Mouse (Mus musculus): Measurements from ENCODE around the gene Syne2. TPM values are rescaled to one million over a fixed set of nuclear protein-coding genes. Genes with fewer than 3 reads are reported as not detected.
A peak's percentile ranks its signal among the peaks of the same experiment; 100 is the strongest.

The Syne2 gene
- polyA plus RNA-seq, 1 experiment from 2014 or later = 45.9 TPM

DNA sequence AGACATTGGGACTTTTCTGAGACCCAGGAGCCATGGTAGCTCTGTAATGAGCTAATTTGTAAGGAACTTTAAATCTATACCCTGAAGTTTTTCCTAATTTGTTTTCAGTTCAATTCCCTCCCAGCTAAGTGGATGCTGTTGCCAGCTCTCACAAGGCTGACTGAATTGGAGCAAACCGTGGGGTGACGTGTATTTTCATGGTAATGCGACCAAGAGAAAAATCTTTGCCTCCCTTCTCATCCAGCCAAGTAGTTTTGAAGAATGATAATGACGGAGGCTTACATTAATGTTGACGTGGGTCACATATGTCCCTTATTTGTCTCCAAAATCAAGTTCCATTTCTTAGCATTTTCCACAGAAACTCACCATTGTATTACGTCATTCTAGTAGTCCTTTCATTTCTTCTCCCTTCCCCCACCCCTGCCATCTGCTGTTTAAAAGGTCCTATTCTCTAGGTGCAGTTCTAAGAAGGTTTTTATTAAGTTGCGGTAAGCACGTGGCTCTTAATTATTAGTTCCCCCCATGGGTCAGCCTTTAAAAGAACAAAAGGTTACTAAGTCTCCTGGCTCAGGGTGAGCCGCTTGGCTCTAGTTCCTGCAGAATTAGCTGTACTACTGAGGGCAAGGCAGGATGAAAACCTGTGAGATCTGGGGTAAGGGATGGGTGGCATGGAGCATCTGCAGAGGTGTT is 55.8 kb downstream of the Syne2 start:
- Histone ChIP-seq H3K9ac (replicated peaks; ENCODE audit: low read depth, low read length) (no peak overlapping the region), H3K4me2 (ENCODE audit: low read depth, low read length) (no peak overlapping the region; the same call in 1 of the 2 replicates), H3K27me3 (ENCODE audit: control insufficient read depth, insufficient read depth, low read length) (no peaks in the 10 kb centered on the region), H3K4me3 (ENCODE audit: low read depth, low read length) (no peak overlapping the region), H3K36me3 (ENCODE audit: control insufficient read depth, insufficient read depth, low read length) (no peaks in the 10 kb centered on the region), H3K9me3 (ENCODE audit: control insufficient read depth, low read length) (no peaks in the 10 kb centered on the region), H3K27ac (ENCODE audit: low read depth, low read length) (no peak overlapping the region), H3K4me1 (ENCODE audit: control insufficient read depth, insufficient read depth, low read length) (no peaks in the 10 kb centered on the region)
- WGBS = 20% methylated on average over 9 of the region's 9 CpGs
- ATAC-seq (ENCODE audit: low read depth) = peak; percentile 60; the same call in 1 of the 2 replicates

DNA sequence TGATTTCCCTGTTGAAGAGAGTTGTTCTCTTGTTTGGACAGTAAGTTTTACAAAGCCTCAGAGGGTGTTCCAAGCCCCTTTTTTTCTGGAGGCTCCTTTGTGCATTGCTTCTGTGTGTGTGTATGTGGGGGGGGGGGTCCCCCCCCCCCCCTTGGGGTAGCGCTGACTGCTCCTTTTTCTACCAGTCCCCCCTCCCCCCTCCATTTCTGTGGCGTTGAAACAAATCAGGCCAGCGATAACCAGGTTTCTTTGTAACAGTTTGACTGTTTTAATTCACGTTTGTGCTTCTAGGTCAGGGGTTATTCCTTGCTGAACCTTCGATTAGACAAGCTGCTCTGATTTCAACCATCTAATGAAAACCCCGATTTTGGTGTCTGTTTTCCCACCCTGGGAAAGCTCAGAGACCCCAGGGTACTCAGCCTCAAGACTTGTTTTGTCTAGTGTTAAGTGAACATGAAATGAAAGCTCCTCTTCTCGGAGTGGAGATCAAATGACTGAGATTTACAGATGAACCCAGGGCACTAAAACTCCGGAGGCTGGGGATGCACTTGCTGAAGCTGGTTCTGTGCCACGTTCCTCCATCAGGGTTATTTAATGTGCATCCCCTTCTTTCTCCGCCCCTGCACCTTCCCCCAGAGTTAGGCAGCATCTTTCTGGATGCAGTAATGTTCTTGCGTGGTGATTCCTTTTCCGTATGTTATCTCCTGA is 56.5 kb downstream of the Syne2 start:
- H3K4me2 ChIP-seq (ENCODE audit: low read depth, low read length) = no peak overlapping the region; the same call in 1 of the 2 replicates
- no peak for ATAC-seq (ENCODE audit: low read depth)
- H3K9ac ChIP-seq (replicated peaks; ENCODE audit: low read depth, low read length) = no peak overlapping the region
- H3K36me3 ChIP-seq (ENCODE audit: control insufficient read depth, insufficient read depth, low read length) = no peaks in the 10 kb centered on the region
- no peak overlapping the region for H3K27ac ChIP-seq (ENCODE audit: low read depth, low read length)
- H3K27me3 ChIP-seq (ENCODE audit: control insufficient read depth, insufficient read depth, low read length) = no peaks in the 10 kb centered on the region
- WGBS = 16% methylated on average over 12 of the region's 12 CpGs
- H3K4me1 ChIP-seq (ENCODE audit: control insufficient read depth, insufficient read depth, low read length) = no peaks in the 10 kb centered on the region
- no peaks in the 10 kb centered on the region for H3K9me3 ChIP-seq (ENCODE audit: control insufficient read depth, low read length)
- no peak overlapping the region for H3K4me3 ChIP-seq (ENCODE audit: low read depth, low read length)

DNA sequence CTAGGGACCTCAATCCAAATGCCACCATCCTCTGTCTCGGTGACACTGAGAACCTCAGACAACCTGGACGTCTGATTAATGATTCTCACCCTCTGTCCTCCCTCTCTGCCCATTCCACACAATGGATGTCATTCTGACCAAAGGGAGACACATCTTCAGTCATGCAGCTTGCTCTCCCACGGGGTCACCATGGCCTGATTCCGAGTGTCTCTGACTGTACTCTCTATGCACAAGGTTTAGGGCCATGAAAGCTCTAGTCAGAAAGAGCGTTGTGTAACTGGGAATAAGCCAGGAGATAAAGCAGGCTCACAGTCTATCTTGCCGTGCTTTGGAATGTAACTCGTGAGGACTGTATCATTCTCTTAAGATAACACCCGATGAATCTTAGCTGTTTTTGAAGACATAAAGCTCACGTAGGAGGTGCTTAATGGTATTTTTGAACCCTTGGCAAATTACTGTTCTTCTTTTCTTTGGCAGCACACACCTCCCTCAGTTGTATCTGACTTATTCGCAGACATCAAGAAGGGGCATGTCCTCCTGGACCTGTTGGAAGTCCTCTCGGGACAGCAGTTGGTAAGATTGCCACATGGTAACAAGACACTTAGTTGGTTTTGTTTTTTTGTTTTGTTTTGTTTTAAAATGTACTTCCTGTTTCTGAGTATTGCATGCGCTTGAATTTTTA is 61.8 kb downstream of the Syne2 start:
- no peak overlapping the region for H3K9ac ChIP-seq (replicated peaks; ENCODE audit: low read depth, low read length)
- no peak overlapping the region for H3K4me2 ChIP-seq (ENCODE audit: low read depth, low read length)
- H3K4me1 ChIP-seq (ENCODE audit: control insufficient read depth, insufficient read depth, low read length) = no peaks in the 10 kb centered on the region
- H3K27me3 ChIP-seq (ENCODE audit: control insufficient read depth, insufficient read depth, low read length) = no peaks in the 10 kb centered on the region
- no peaks in the 10 kb centered on the region for H3K9me3 ChIP-seq (ENCODE audit: control insufficient read depth, low read length)
- H3K4me3 ChIP-seq (ENCODE audit: low read depth, low read length) = no peak overlapping the region
- 84% methylated on average over 12 of the region's 12 CpGs for WGBS
- H3K27ac ChIP-seq (ENCODE audit: low read depth, low read length) = no peak overlapping the region
- no peaks in the 10 kb centered on the region for H3K36me3 ChIP-seq (ENCODE audit: control insufficient read depth, insufficient read depth, low read length)
- ATAC-seq (ENCODE audit: low read depth) = no peak

DNA sequence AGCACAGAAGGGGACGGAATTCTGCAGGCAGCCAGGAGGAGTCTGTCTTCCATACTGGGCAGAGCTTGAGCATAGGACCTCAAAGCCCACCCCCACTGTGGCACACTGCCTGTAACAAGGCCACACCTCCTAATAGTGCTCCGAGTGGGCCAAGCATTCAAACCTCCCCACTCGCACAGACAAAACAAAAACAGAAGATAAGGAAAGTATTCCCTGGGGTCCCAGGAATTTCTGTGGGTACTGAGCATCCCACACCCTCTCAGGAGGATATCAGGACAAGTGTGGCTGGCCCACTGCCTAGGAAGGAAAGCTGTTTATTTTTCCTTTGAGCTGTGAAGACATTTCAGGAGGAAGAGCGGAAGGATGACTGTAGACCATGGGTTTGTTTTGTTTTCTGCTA is 63.6 kb downstream of the Syne2 start:
- no peak overlapping the region for H3K27ac ChIP-seq (ENCODE audit: low read depth, low read length)
- H3K4me2 ChIP-seq (ENCODE audit: low read depth, low read length) = no peak overlapping the region
- H3K4me3 ChIP-seq (ENCODE audit: low read depth, low read length) = no peak overlapping the region
- no peaks in the 10 kb centered on the region for H3K36me3 ChIP-seq (ENCODE audit: control insufficient read depth, insufficient read depth, low read length)
- H3K9ac ChIP-seq (replicated peaks; ENCODE audit: low read depth, low read length) = no peak overlapping the region
- H3K27me3 ChIP-seq (ENCODE audit: control insufficient read depth, insufficient read depth, low read length) = no peaks in the 10 kb centered on the region
- H3K9me3 ChIP-seq (ENCODE audit: control insufficient read depth, low read length) = no peaks in the 10 kb centered on the region
- ATAC-seq (ENCODE audit: low read depth) = no peak
- no peaks in the 10 kb centered on the region for H3K4me1 ChIP-seq (ENCODE audit: control insufficient read depth, insufficient read depth, low read length)
- 70% methylated on average over 4 of the region's 4 CpGs for WGBS

DNA sequence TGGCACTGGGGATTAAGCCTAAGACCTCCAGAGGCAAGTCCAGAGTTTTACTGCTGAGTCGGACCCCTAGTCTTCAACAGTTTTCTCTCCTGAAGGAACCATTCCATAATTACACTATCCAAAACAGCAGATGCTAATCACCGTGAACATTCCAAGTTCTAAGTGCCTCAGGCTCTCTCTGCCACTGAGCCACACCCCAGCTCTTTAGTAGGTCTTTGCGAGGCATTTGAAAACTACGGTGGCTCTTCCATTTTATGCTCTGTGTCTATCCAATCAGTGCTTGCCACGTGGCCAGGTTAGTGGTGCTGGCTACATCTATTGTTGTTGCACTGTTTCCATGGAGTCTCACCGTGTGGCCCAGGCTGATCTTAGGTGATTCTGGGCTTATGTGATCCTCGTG is 68.2 kb downstream of the Syne2 start:
- no peaks in the 10 kb centered on the region for H3K4me1 ChIP-seq (ENCODE audit: control insufficient read depth, insufficient read depth, low read length)
- H3K4me3 ChIP-seq (ENCODE audit: low read depth, low read length) = no peak overlapping the region
- 0 out of 2 replicates have a peak, but pooled peaks cover 4% of the 10 kb centered on the region for H3K36me3 ChIP-seq (ENCODE audit: control insufficient read depth, insufficient read depth, low read length)
- no peaks in the 10 kb centered on the region for H3K27me3 ChIP-seq (ENCODE audit: control insufficient read depth, insufficient read depth, low read length)
- WGBS = 81% methylated on average over 7 of the region's 7 CpGs
- no peak overlapping the region for H3K4me2 ChIP-seq (ENCODE audit: low read depth, low read length)
- no peak for ATAC-seq (ENCODE audit: low read depth)
- no peaks in the 10 kb centered on the region for H3K9me3 ChIP-seq (ENCODE audit: control insufficient read depth, low read length)
- no peak overlapping the region for H3K9ac ChIP-seq (replicated peaks; ENCODE audit: low read depth, low read length)
- H3K27ac ChIP-seq (ENCODE audit: low read depth, low read length) = no peak overlapping the region

DNA sequence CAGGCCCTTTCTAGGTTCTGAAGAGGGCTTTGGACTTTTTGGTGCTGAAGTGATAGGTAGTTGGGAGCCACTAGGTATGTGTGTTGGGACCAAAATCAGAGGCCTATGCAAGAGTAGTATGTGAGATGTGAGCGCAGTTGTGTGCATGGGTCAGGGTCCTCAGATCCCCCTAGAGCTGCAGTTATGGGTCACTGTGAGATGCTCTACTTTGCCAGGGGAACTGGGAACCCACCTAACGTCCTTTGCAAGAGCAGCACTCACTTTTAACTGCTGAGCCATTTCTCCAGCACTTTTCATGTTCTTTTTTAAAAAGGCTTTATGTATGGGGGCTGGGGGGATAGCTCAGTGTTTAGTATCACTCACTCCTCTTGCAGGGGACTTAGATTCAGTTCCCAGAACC is 69.0 kb downstream of the Syne2 start:
- Histone ChIP-seq H3K9ac (replicated peaks; ENCODE audit: low read depth, low read length) (no peak overlapping the region), H3K9me3 (ENCODE audit: control insufficient read depth, low read length) (no peaks in the 10 kb centered on the region), H3K36me3 (ENCODE audit: control insufficient read depth, insufficient read depth, low read length) (0 out of 2 replicates have a peak, but pooled peaks cover 4% of the 10 kb centered on the region), H3K27me3 (ENCODE audit: control insufficient read depth, insufficient read depth, low read length) (no peaks in the 10 kb centered on the region), H3K4me2 (ENCODE audit: low read depth, low read length) (no peak overlapping the region), H3K4me3 (ENCODE audit: low read depth, low read length) (no peak overlapping the region), H3K27ac (ENCODE audit: low read depth, low read length) (no peak overlapping the region), H3K4me1 (ENCODE audit: control insufficient read depth, insufficient read depth, low read length) (no peaks in the 10 kb centered on the region)
- 85% methylated on average over 2 of the region's 2 CpGs for WGBS
- ATAC-seq (ENCODE audit: low read depth) = no peak

DNA sequence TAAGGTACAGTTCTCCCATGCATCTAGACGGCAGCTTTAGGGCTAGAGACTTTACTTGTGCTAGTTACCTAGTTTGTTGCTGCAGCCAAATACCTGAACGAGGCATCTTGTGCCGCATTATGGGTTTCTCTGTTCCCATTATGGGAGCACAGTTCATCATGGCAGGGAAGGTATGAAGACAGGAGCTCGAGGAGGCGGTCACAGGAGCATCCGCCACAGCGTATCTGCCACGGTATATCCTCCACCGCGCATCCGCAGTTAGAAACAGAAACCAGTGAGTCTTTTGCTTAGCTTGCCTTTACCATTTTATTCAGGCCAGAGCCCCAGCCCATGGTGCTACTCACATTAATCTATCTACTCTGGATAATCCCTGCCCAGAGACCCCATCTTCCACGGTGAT is 70.8 kb downstream of the Syne2 start:
- Histone ChIP-seq H3K27ac (ENCODE audit: low read depth, low read length) (no peak overlapping the region), H3K9ac (replicated peaks; ENCODE audit: low read depth, low read length) (no peak overlapping the region), H3K4me3 (ENCODE audit: low read depth, low read length) (no peak overlapping the region), H3K36me3 (ENCODE audit: control insufficient read depth, insufficient read depth, low read length) (0 out of 2 replicates have a peak, but pooled peaks cover 4% of the 10 kb centered on the region), H3K4me1 (ENCODE audit: control insufficient read depth, insufficient read depth, low read length) (no peaks in the 10 kb centered on the region), H3K4me2 (ENCODE audit: low read depth, low read length) (no peak overlapping the region), H3K27me3 (ENCODE audit: control insufficient read depth, insufficient read depth, low read length) (no peaks in the 10 kb centered on the region), H3K9me3 (ENCODE audit: control insufficient read depth, low read length) (no peaks in the 10 kb centered on the region)
- no peak for ATAC-seq (ENCODE audit: low read depth)
- 96% methylated on average over 12 of the region's 12 CpGs for WGBS

DNA sequence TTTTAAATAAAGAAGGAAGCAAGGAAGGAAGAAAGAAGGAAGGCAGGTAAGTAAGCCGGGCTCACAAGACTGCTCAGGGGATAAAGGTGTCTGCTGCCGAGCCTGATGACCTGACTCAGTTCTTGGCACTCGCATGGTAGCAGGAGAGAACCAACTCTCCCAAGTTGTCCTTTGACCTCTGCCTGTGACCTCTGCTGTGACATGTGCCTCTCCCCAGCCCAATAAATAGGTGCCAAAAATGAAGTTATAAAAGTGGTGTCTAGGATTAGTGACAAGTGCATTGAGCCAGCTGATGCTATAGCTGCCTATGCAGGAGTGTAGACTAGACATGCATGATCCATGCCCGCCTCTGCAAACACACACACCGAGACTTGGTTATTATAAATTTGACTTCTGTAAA is 73.3 kb downstream of the Syne2 start:
- WGBS = 96% methylated on average over 5 of the region's 5 CpGs
- ATAC-seq (ENCODE audit: low read depth) = no peak
- Histone ChIP-seq H3K4me3 (ENCODE audit: low read depth, low read length) (no peak overlapping the region), H3K9ac (replicated peaks; ENCODE audit: low read depth, low read length) (no peak overlapping the region), H3K27me3 (ENCODE audit: control insufficient read depth, insufficient read depth, low read length) (no peaks in the 10 kb centered on the region), H3K4me1 (ENCODE audit: control insufficient read depth, insufficient read depth, low read length) (no peaks in the 10 kb centered on the region), H3K9me3 (ENCODE audit: control insufficient read depth, low read length) (no peaks in the 10 kb centered on the region), H3K27ac (ENCODE audit: low read depth, low read length) (no peak overlapping the region), H3K4me2 (ENCODE audit: low read depth, low read length) (no peak overlapping the region), H3K36me3 (ENCODE audit: control insufficient read depth, insufficient read depth, low read length) (0 out of 2 replicates have a peak, but pooled peaks cover 4% of the 10 kb centered on the region)

DNA sequence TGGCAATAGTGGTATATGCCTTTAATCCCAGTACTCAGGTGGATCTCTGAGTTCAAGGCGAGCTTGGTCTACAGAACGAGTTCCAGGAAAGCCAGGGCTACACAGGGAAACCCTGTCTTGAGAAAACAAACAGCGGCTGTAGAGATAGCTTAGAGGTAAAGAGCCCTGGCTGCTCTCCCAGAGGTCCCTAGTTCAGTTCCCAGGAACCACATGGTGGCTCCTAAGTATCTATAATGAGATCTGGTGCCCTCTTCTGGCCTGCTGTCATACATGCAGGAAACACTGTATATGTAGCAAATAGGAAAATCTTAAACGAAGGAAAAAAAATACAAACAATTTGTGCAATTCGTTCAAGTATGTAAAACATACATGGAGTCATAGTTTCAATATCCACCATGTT is 75.5 kb downstream of the Syne2 start:
- H3K27me3 ChIP-seq (ENCODE audit: control insufficient read depth, insufficient read depth, low read length) = no peaks in the 10 kb centered on the region
- H3K36me3 ChIP-seq (ENCODE audit: control insufficient read depth, insufficient read depth, low read length) = 0 out of 2 replicates have a peak, but pooled peaks cover under 1% of the 10 kb centered on the region
- no peak overlapping the region for H3K4me2 ChIP-seq (ENCODE audit: low read depth, low read length)
- H3K4me1 ChIP-seq (ENCODE audit: control insufficient read depth, insufficient read depth, low read length) = no peaks in the 10 kb centered on the region
- no peaks in the 10 kb centered on the region for H3K9me3 ChIP-seq (ENCODE audit: control insufficient read depth, low read length)
- no peak overlapping the region for H3K4me3 ChIP-seq (ENCODE audit: low read depth, low read length)
- ATAC-seq (ENCODE audit: low read depth) = no peak
- no peak overlapping the region for H3K27ac ChIP-seq (ENCODE audit: low read depth, low read length)
- WGBS = 83% methylated on average over 5 of the region's 5 CpGs
- H3K9ac ChIP-seq (replicated peaks; ENCODE audit: low read depth, low read length) = no peak overlapping the region
